Mouse (Mus musculus) layer of hippocampus, postnatal 25 days (tissue): Measurements from ENCODE around the gene Trp53. TPM values are rescaled to one million over a fixed set of nuclear protein-coding genes. Genes with fewer than 3 reads are reported as not detected.

Source experiments
- DNase-seq, 2 experiments: peaks; one replicate each; pipeline ENCODE4 v3.0.0; 2022; ENCODE audit warnings: mixed read lengths in 2 of 2, low spot score in 1 of 2; ENCODE audit errors: extremely low spot score in 1 of 2
- total RNA-seq, 2 experiments: library from RNA; stranded (reverse); gene quantifications; 2 replicates each; pipeline ENCODE4 v1.2.3; 2021

Gene Trp53
- total RNA-seq, 2 experiments from 2014 or later: 24.3 to 29.8 TPM

DNA sequence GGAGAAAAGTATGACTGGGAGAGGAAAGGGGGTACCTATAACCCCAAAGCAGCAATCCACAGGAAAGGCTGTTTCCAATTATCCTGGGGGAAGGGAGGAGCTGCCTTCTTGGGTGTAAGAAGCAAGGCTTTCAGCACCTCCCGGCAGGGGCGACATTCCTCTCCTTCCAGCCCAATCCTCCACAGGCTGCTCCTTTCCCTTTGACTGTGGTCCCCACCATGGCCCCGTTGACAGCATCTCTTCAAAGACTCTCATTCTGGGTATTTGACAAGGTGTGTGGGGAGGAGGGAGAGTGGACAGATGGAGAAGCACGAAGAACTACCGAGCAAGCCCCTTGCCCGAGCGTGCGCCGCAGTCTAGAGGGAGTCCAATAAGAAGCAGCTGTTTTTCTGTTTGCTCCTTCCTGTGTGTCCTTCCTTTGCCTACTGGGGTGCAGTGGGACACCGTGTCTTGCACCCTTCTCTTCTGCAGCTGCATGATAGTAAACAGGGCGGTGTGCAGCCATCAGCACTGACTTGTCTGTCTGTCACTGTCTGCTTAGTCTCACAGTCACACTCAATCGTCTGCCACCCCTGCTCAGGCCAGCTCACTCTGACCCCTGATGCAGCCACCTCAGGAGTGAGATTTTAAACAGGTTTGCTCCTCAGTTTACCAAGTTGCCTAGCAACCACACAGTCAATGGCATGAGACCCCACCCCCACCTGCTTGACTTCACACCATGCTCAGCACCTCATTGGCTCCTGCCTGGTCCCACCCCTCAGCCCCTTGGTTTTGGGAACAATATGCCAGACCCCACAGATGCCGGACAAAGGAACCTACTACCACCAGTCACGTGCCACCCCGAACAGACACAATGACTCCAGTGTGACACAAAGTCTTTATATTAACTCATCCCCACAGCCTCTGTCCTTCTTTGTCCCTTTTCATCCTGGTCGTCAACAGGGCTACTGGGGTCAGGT is 19.0 kb upstream of the Trp53 start:
- no peak for DNase-seq

DNA sequence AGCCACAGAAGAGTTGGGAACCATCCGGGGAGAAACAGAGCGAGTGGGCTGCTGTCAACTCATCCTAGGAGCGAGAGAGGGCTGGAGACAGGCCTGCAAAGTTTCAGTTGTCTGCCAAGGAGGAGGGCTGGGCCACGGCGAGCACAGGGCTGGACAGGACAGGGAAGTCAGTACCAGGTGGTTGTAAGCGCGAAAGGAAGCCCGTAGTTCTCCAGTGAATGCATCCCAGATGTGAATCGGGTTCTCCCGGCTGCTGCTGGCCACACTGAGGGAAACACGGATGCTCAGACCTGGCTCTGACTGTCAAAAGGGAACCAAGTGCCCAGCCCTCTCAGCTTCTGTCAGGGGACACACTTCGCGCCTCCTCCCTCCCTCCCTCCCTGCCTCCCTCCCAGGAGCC is 16.8 kb upstream of the Trp53 start:
- DNase-seq: no peak

DNA sequence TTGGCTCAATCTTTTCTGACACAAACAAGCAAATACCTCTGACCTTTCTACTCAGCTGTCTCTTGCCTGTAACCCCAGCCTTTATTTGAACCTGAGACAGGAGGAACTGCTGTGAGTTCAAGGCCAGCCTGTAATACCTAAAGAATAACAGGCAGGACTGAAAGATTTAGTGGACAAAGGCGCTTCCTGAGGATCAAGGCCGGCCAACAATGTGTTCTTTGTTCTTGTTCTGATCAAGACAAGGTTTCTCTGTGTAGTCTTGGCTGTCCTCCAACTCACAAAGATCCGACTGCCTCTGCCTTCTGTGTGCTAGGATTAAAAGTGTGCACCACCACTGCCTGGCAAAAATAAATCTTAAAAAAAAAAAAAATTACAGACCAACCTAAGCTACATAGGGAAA is 15.8 kb upstream of the Trp53 start:
- DNase-seq: no peak

DNA sequence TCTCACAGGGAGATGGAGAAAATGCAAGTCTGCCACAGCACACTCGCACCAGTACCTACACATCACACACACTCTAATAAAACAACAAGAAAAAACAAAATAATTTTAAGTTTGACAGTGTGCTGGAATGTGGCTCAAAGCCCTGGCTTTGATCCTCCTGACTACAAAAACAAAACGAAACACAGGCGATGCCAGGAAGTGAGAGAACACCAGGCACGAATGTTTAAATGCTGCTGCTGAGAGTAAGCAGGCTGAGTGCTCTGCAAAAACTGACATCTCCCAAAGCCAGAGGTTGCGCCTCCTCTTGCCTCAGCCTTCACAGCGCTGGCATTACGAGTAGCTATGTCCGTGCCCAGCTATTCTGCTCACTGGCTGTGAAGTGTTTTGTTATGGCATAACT is 15.0 kb upstream of the Trp53 start:
- no peak for DNase-seq

DNA sequence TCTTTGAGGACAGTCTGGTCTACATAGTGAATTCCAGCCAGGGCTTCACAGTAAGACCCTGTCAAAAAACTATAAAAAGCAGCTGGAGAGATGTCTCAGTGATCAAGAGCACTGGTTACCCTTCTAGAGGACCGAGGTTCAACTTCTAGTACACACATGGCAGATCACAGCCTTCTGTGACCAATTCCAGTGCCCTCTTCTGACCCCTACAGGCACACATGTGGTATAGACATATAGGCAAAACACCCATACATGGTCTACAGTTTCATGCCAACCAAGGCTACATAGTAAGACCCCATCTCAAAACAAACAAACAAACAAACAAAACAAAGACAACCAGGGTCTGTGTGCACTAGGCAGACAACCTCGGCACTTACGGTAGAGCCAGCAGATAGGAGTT is 4.9 kb upstream of the Trp53 start:
- no peak for DNase-seq

DNA sequence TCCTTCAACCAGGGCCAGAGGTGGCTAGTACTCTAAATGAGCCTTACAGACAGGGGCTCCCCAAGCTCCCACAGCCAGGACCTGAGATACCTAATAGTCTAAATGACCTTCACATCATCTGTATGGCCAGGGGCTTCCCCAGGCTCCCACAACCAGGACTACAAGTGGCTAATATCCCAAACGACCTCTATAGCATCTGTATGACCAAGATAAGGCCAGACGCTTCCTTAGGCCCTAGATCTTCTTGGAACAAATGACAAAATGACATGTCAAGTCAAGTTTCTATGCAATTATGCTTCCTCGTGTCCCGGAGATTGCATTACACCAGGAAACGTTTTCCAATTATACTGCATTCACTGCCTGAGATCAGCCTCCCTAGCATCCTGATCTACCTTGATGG is 3.9 kb upstream of the Trp53 start:
- no peak for DNase-seq

DNA sequence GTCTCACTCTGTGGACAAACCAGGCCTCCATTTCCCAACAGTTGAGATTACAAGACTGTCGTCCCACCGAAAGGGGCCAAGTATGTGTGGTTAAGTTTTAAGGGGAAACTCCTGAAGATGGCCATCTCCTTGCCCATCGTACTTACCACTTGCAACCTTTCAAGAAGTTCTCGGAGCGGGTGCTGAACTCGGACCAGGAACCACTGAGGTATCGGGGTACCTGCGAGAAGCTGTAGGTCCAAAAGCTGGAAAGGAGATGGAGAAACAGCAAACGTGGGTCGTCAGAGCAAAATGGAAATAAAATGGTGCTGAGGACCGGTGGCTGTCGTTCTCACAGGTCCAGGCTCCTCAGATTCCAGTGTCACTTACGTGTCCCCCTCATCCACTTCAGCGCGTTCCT is 1.9 kb upstream of the Trp53 start:
- DNase-seq: no peak

DNA sequence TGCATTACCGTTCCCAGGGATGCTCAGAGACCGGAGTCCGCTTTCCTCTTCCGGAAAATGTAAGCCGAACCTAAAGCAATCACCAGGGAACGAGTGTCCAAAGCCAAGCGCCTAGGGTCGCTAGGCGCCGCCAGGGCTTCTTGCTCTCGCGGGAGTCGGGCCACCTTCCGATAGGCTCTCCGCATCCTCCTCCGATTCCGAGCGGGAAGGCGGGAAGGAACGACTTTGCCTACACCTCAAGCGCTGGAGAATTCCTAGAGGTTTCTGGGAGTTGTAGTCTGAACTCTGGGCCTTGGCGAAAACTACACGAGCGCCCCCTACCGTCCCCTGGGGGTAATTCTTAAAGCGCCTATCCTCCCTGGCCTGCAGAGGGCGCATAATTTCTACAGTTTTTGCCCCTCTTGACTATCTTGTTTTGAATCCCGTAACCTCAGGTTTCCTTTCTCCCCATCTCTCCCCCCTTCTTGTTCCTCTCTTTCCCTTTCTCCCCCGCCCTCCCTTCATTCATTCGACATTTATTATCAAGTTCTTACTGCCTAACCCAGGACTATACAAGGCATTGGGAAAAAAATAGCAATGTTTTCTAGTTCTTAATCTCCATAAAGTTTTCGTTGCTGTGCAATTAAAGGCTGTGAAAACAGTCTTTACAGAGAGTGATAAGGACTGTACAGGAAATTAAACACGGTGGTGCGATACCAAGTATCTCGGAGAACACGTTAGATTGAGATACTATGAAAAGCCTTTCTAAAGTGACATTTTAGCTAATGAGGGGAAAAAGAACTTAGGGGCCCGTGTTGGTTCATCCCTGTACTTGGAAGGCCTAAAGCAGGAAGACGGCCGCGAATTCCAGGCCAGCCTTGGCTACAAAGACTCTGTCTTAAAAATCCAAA is 786 bp upstream of the Trp53 start:
- DNase-seq: peak; percentile 99 to 100

DNA sequence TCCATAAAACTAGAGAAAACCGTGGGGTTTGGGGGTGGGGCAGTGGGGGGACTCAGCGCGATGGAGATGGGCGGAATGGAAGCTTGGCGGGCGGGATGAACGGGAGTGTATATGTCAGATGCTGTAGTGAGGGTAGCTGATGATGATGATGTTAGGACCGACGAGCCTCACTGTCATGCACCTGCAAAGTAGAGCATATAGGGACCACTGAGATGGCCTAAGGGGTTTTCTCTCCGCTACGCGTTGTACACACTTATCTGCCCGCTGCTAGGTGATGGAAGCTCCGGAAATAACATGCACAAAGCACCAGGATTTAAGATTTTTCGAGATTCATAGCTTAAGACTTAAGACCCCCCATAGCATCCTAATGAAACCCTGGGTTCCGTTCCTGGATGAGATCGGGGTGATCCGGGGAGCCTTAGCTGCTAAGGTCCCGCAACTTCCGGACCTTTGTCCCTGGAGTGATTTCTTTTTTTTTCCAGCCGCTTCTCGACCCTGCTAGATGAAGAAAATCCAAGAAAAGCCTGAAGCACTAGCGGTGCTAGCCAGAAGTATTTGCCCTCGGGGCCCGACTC is 500 bp downstream of the Trp53 start:
- no peak for DNase-seq

DNA sequence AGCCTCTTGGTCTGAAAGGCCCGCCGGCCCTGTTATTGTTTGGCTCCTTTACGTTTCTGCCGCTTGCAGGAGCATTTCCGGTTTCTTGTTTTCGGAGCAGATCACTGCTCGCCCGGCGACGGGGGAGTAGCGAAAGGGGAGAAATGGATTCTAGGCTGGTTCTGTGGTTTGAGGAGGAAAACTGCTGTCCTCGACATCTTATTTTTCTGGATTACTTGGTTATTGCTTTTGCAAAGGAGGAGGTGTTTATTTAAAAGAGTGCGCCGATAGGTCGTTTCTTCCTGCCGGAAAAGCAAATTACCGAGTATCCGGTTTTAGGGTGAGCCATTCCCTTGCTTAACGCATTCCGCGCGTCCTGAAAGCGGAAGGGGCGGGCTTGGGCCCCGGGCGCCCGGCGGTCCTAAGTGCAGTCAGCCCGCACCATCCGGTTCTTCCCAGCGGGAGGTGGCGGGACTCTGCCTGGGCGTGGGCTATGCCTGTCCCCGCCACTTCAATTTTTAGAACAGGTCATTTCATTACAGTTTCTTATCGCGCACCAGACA is 1.1 kb downstream of the Trp53 start:
- peak; percentile 75 to 80 for DNase-seq

DNA sequence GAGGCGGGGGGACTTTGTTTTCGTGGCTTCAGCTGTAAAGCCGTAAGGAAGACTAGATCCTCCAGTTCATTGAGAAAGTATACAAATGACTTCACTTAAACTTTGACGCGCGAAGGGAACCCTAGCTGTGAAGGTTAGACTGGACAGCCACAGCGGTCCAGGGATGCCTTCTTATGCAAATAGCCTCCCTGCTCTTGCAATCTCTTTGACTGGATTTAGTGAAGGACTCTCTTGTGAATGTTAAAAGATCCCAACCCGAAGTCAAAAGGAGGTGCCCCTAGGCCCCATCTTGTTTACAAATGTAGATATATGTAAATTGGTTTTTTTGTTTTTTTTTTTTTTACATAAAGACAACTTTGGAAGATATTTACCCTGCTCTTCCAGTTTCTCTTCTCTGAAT is 1.7 kb downstream of the Trp53 start:
- DNase-seq: no peak

DNA sequence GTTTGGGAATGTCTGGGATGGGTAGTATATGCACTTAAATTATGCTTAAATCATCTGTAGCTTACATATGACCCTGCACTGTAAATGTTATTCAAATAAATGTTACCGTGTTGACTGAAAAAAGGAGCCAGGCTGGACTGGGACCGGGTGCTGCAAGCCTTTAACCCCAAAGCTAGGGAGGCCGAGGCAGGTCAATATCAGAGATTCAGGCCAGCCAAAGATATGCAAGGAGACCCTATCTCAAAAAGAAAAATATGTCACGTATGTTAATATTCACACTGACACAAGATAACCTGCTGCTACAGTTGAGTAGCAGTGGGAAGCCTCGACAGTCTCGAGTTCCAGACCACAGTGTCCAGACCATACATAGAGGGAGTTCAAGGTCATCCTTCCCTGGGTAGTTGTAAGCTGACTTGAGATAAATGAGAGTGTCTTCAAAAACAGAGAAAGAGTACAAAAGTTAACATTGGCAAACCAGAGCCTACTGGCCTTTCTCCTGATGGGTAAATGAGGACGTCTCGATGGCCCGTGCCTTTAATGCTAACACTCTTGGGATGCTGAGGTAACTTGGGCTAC is 2.2 kb downstream of the Trp53 start:
- no peak for DNase-seq

DNA sequence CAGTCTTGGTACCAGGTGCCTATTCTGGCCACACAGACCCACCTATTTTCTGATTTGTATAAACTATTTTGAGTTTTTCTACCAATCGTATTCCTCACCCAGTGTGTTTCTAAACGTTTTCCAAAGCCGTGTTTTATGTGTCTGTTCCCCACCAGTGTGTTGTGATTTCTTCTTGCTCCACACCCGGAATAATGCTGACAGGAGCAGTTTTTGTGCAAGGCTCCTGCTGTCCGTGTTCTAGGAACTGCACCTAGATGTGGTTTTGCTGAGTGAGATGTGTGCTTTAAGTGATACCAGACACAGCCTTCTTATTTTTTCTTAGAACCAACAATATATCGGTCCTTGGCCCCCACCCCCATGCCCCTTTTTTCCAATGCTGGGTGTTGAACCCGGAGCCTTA is 3.8 kb downstream of the Trp53 start:
- no peak for DNase-seq

DNA sequence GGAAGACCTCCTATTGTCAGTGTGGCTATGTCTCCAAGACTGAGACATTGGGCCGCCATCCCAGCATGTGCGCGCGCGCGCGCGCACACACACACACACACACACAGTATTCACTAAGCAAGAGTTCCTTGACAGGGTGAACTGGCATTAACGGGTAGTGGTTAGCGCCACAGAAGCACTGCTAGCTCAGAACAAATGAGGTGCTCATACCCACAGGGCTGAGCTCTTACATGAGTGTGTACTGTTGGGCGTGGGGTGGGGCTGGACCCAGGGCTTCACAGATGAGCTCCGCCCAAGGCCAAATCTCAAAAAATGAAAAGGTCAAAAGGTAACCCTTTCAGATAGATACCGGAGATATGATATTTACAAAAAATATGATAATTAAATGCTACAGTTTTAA is 4.8 kb downstream of the Trp53 start:
- DNase-seq: no peak

DNA sequence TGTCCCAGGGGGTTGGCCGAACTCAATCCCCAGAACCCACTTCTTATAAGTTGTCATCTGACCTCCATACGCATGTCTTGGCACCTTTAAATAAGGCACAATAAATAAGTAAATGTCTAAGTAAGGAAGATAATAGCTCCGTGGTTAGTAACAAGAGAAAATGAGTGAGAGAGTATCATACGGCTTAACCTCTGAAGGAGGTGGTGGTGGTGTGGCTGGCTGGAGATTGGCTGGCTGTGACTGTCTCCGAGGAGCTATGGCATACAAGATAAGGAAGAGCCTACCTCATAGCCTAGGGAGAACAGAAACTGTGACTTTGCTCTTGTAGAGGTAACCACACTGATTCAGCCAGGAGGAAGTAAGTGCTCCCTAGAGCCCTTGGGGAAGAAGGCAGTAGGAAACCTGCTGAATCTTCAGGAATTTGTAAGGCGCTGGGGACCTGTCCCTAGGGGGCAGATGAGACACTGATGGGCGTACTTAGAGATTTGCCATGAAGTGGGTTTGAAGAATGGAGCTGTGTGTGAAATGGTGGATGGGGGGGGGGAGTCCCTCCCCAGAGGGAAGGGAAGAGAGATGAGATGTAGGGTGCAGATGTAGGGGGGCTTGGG is 5.7 kb downstream of the Trp53 start:
- no peak for DNase-seq

DNA sequence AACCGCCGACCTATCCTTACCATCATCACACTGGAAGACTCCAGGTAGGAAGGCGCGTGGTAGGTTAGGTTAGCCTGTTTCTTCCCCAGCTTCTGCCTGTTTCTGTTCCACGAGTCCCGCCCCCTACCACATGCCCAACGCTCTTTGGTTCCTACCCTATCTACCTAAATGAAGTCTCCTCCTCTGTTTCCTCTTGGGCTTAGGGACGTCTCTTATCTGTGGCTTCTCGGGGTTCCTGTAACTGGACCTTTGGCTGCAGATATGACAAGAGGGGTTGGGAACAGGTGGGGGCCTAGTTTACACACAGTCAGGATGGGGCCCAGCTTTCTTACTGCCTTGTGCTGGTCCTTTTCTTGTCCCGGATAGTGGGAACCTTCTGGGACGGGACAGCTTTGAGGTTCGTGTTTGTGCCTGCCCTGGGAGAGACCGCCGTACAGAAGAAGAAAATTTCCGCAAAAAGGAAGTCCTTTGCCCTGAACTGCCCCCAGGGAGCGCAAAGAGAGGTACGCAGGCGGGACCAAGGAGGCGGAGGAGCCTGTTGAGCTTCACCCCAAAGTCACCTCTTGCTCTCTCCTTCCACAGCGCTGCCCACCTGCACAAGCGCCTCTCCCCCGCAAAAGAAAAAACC is 9.2 kb downstream of the Trp53 start:
- DNase-seq: no peak

DNA sequence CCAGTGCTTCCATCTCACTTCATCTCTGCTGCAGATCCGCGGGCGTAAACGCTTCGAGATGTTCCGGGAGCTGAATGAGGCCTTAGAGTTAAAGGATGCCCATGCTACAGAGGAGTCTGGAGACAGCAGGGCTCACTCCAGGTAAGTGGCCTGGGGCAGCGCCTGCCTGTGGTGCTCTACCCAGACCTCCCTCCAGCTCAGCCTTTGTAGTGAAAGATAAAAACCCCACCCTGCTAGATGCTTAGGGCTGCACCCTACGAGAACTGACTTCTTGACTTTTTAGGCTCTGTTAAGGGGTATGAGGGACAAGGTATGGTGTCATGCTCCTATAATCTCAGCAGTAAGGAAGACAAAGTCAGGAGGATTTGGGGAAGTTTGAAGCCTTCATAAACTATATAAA is 10.5 kb downstream of the Trp53 start:
- no peak for DNase-seq

DNA sequence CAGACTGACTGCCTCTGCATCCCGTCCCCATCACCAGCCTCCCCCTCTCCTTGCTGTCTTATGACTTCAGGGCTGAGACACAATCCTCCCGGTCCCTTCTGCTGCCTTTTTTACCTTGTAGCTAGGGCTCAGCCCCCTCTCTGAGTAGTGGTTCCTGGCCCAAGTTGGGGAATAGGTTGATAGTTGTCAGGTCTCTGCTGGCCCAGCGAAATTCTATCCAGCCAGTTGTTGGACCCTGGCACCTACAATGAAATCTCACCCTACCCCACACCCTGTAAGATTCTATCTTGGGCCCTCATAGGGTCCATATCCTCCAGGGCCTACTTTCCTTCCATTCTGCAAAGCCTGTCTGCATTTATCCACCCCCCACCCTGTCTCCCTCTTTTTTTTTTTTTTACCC is 11.3 kb downstream of the Trp53 start:
- no peak for DNase-seq

DNA sequence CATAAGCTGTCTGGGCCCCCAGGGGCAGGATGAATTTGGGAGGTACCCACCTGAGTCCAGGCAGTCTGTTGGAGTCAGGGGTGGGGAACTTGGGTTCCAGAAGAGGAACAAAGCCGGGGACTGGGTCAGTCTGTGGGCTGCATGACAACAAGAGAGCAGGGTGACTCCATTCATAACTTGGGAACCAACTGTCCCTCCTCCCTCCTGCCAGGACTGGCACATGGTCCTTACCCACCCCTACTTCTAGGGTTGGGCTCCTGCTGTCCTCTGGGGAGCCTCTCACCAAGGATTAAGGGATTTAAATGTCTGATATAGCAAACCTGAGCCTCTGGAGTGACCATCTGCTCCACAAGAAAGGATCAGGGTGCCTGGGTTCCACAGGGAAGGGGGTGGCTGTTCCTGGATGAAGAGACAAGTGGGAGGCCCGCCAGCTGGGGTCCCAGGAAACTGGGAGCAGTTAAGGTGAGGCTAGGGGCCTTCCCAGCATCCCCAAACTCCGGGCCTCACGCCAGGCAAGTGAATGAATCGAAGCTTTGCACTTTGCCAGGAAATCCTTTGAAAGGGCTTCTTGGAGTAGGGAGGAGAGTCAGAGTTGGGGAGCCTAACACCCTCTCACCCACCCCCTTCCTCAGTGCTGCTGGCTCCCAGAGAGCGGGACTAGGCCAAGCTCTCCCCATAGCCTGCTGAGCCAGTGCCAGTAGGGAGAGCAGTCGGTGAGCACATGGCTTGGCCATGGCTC is 11.9 kb downstream of the Trp53 start:
- DNase-seq: peak; percentile 44 to 65
